Mouse (Mus musculus) WW6 (cell line): ENCODE measurements around the gene Ap1g2.

Experiments
- DNase-seq: peaks from one replicate; pipeline ENCODE4 v3.0.0-alpha.2; 2013; ENCODE audit warnings: low read depth, low spot score

Gene Ap1g2

DNA sequence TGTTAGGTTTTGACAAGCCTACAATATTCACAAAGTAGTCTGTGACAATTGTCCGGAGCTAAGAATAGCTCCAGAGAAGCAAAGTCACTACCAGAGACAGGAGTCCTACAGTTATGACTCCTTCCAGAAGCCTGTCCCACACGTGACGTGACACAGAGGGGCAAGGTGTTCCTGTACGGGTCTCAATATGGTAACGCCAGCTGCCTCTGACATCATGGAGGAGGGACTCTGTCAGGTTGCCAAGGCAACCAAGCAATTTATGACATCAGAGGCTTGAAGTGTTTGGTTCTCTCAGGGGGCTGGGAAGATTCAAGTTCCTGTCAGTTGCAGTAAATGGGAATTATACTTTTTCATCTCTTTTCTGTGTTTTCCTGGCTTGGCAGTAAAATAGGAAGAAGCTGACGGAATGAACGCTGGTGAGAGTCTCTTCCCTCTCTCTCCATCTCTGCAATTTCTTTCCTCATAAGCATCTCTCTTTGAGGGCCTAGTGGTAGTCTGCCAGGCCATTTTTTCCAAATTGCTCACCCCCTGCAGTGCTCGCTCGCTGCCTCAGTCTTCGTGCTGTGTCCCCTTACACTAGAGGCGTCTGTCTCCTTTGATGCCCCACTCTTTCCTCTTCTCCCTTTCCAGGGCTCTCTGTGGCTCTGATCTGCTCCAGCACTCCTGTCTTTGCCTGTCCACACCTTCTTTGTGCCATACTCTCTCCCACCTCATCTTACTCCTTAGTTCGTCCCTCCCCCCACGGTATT, 17.0 kb downstream of the Ap1g2 start:
- DNase-seq: no peak

DNA sequence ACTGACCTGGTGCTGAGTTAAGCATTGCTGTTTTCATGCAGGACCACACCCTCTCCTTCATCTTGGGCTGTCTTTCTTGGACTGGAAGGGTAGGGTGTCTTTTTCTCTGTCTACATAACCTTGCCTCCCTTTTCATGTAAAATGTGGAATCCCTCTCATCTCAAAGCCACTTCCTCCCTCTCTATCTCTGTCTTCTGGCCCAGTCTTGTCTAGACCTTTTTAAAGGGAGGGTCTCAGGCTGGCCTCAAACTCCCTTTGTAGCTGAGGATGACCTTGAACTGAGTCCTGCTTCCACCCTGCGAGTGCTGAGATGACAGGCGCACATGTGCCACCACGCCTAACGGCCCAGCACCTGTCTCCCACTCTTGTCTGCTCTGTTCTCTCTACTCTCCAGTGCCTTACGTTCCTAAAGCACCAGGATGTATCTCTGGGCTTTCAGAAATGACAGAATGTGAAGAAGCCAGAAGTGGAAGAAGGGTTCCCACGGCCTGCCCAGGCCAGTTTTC, 20.3 kb downstream of the Ap1g2 start:
- DNase-seq: peak; percentile 68

DNA sequence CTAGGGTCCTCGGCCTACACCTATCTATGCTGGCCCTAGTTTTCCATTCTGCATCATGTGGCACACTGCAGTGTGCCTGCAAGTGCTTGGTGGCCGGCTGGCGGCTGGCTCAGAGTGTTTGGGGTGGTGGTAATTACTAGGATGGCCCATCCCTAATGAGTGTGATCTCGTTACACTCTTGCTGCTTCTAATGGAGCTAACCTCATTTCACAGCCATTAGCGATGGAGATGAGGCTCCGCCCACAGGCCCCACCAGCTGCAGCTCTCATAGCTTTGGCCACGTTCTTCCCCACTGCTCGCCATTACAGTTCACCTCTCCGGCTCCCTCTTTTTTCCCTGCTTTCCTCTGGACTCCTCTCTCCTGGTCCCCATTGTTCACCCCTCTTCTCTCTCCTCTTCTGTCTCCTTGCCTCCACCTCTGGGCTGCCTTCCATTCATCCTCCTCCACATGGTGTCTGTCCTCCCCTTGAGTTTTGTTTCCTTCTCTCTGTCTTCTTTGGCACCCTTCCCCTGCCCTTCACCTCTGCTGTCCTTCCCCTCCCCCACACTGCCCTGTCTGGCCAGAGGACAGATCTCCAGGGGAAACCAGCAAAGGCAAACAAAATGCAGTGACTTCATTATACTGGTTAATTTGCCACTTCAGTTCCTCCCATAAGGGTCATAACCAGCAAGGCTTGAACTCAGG, 20.9 kb downstream of the Ap1g2 start:
- DNase-seq: no peak

DNA sequence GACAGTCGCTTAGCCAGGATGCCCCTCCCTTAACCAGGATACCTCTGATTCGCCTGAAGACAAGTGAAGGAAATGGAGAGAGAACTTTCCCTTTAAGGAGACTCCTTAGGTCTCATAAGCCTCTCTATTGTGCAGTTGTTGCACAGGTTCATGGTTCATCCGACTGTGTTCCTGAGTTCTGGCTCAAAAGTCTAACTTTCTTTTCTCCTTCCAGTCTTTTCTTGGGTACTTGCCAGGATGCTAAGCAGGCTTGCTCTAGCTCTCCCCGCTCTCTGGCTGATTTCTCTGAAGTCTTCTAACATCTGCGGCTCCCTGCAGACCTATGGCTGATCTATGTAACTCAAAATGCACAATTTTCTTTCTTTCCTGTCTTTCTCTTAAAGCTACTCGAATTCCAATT, 22.9 kb downstream of the Ap1g2 start:
- no peak for DNase-seq

DNA sequence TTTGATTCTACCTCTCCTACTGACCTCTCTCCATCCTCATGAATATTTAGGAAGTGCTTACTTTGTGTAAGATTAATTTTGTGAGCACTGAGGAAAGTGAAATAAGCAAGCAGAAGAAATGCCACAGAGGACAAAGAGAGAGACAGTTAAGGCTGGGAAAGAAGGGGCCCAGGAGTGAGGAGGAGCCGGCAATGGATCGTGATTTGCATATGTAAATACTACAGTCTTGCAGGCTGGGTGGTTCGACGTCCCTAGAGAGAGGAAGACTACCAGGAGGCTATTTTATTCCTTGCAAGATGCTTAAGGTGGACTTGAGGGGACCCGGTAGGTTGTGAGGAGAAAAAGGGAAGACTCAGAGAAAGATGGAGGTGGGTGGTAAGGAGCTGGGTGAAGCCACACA, 25.3 kb downstream of the Ap1g2 start:
- no peak for DNase-seq

DNA sequence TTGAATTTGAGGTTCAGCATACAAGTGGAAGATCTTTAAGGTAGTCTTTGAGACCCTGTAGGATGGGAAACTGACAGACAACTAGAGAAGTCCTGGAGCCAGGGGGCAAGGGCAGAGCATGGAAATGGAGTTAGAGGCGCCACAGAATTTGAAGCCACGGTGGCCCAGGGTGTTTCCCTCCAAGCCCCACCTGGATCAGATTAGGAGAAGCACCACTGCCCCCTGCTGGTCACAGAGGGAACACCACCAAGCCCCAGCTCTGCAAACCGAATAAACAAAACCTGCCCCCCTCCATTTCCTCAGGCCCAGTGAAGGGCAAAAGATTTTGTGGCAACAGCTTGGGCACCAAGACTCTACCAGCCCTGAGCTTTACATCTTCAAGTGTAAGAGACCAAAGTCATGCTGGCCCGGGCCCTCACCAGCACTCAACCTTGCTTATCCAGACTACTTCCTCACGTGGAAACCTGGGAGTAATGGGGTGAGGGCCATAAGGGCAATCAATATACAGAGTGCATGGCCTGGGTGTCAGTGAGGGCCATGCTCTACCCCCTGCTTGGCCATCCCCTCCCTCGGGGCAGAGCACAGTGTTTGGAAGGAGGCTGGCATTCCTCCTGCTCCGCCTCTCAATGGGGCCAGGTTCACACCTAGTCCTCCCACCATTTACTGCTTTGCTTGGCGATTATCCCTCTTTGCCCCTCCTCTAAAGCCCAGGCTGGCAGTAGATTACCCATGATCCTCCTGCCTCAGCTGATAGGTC, 27.0 kb downstream of the Ap1g2 start:
- DNase-seq: peak; percentile 75

DNA sequence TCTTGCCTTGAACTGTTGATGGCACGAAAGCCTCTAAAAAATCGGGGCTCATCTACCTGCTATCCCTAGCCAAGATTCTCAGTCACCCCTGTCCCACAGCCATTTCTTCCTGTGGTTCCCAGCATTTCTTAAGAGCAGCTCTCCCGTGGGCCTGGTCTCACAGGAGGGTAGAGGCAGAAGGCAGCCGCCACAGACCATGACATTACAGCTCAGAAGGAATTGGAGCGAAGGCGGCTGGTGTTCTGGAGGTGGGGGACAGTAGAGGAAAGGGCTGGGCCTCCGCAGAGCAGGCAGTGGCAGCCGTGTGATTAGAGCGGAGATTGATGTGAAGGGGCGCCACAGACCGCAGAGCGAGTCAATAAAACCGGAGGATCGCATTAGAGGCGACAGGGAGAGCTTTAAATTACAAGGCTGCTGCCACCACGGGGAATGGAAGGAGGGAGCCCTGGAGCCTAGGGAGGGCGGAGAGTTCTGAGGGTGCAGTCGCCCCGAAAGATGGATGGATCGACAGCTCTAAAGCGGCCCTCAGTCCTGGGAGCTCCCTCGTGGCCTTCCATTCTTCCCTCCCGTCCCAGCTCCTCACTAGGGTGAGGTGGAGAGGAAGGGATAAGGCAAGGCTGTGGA, 27.9 kb downstream of the Ap1g2 start:
- DNase-seq: no peak

DNA sequence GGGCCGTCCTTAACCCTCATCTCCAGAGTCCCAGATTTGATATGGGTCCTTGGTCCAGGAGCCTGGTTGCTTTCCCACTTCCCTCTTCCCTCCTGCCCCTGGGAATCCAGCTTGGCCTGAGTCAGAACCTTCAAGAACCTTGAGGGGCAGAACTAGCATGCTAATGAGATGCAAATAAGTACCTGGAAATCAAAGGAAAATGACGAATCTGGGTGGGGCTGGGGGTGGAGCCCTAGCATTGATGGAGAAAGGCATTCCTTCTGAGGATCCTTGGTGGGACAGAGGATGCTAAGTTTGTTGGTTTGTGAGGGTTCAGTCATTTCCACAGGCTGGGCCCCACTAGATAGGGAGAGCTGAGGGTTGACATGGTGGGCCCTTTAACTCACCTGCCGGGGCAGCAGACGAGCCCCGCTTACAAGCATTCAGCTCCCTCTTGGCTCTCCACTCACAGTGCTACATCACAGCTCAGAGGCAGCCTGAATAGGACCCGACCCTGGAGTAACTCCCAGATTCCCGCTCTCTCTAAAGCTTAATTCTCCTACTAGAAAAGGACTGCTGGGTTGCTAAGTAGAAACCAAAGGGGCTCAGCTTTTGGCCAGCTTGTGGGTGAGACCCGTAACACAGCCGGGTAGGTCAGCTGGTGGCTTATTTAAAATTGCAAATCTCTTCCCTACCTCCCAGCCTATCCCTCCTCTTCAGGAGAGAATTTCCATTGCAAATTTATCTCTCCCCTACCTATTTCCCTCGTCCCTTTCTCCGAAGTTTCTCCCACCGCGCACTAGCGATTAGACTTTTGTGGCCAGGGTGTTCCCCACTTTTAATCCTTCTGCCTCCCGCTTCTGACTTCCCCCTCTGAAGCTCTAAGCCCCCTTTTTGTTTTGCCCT, 28.7 kb downstream of the Ap1g2 start:
- no peak for DNase-seq

DNA sequence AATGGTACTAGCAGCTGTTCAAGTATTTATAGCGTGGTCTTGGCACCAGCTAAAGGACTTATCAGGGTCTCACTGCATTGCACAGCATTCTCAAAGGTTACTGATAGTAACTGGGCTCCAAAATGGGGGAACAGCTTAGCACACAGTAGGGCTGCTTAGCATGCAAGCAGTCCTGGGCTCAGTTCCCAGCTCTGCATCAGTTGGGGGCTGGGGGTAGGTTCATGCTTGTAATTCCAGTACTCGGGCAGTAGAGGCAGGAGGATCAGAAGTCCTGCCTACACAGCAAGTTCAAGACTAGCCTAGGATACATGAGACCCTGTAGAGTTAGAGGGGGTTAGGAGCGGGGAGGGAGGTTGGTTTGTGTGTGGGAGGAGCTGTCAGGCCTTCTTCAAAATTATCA, 29.4 kb downstream of the Ap1g2 start:
- DNase-seq: no peak

DNA sequence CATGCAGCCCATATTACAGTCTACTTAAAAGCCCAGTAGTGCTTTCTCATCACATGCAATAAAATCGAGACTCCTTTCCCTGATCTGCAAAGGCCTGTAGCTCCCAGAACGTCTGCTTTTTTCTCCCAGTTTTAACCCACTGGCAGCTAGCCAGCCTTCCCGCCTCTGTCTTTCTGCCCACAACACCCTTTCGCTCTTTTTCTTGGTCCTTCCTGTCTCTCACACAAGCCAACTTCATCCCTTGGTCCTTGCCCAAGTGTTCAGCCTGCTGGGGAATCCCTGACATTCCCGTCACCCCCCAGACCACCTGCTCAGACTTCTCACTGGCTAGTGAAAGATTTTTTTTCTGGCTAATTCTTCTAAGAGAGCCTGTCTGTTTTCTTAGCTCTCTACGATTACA, 30.2 kb downstream of the Ap1g2 start:
- DNase-seq: no peak

DNA sequence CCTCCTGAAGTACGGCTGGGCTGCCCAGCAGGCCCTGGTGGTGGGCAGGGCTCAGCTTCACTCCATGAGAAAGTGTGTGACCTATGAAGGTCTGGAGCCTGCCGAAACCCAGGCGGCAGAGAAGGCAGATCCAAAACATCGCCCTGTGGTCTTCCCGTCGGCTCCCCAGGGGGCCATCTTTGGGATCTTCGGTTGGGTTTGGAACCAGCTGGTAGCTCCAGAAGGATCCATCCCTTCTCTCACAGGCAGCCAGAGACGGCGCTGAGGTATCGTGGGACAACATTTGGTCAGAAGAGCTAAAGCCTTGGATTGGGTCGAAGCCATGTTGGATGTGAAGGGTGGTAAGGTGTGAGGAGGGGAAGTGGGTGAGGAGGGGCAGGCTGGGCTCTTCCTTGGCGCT, 32.0 kb downstream of the Ap1g2 start:
- no peak for DNase-seq

DNA sequence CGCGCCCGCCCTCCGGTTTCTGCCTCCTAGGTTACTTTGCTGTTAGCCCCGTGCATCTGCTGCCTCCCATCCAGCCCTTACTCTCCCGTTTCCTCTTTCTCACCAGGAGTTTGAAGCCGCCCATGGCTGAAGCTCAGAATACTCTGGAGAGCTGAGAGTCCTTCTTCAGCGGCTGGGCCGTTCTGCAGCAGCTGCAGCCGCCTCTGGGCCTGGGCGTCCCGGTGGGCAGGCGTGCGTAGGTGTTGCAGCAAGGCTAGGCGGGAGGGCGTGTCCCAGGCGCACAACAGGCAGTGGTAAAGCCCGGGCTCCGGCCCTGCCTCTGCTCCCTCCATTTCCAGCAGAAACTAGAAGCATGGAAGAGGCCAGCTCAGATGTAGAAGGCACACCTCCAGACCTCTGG, 34.6 kb downstream of the Ap1g2 start:
- no peak for DNase-seq

DNA sequence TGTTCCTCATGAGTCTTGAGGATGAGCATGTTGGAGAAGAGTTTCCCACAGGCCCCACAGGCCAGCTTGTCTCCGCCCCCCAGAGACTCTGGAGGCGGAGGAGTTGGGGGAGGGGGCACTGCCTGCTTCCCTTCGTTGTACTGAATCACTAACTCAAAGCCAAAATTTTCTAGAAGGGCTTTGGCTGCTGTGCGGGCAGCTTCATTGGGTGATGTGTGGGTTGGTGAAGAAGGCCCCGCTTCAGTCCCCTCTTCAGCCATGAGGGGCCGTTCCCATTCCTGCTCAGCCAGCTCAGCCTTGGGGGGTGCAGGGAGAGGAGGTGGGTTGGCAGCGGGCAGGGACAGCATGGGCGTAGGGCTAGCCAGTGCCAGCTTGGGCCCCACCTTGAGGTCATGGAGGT, 40.4 kb downstream of the Ap1g2 start:
- DNase-seq: no peak

DNA sequence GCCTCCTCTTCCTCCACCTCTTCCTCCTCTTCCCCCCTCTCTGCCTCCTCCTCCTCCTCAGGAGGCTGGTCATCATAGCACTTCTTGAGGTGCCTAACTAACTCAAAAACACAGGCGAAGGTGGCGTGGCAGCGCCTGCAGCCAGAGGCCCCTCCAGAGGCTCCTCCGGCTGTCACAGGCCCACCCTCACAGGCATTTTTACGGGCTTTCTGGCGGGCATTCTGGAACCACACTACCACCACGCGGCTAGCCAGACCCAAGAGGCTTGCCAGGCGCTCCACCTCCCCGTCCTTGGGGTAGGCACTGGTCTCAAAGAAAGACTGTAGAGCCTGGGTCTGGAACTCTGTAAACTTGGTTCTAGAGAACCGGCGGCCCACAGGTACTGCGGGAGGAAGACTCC, 41.0 kb downstream of the Ap1g2 start:
- no peak for DNase-seq

DNA sequence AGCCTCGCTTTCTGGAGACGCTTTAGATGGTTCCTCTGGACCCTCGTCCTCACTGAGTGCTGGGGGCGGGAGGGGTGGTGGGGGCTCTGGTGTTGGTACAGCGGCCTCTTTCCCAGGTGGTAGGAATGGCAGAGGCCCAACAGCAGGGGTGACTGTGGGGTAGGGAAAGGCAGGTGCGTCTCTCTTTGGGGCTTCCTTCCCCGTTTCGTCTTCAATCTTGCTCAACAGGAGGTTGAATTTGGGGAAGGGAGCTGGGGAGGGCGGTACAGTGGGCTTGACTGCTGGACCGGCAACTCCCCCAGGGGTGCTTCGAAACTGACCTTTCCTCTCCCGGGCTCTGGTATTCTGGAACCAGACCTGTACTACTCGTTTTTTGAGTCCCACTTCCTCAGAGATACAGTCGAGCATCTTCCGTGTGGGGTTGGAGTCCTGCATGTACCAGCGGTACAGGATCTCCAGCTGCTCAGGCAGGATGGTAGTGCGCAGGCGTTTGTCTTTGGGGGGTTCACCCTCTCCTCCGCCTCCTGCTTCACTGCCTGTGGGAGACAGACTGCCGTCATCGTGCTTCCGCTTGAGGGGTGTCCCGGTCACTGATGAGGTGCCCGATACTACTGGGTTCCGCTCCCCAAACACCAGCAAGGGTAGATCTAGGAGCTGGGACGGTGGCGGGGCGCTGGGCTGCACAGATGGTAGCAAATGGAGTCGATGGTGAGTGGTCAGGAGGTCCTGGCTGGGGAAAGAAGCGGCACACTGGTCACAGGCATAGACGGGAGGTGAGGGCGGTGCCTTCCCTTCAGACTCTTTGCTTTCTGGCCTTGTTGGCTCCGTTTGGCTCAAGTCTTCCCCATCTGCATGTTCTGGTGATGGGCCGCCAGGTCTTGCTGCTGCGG, 41.7 kb downstream of the Ap1g2 start:
- DNase-seq: no peak

DNA sequence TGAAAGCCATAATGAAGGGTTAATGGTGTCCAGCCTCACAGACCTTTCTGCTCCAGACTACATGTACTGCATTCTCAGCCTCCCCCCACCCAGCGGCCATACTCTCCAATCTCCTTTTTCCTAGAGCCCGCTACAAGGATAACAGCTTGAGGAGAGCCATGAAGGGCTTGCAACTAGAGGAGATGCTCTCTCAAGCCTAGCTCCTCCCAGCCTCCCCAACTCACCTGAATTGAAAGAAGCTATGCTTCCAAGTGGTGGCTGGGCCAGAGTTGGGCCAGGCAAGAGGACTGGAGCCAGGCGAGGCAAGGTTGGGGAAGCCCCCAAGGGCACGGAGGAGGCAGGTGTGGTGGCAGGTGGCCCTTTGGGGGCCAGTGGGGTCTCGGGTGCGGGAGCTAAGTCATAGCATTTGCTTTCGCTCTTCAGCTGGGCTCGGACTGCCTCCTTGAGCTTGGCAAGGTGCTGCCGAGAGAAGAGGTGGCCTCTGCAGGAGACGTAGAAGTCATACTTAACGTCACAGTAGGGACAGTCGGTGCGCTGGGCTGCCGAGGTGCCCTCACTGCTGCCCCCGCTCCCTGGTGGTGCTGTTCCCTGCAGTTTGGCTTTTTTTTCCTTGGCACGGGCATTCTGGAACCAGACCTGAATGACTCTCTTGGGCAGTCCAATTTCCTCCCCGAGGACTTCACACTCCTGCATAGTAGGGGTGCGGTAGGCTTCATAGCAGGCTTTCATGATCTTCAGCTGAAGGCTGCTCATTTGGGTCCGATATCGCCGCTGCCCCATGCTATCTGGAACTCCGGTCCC, 42.6 kb downstream of the Ap1g2 start:
- DNase-seq: no peak

DNA sequence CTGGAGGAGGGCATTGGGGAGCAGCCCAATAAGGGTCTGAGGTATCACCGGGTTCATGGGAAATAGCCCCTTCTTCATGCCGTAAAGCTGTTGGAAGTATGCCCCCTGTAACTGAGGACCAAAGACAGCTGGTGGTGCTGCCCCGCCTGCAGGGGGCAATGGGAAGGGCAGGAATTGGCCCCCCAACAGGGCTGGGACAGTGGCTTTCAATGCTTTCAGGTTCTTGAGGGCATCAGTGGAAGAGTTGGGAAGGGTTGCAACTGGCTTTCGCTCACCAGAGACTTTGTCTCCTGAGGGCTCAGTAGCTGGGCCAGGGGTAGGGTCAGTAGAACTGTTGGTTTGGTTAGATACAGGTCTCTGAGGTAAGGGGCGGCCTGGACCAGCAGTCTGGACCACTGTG, 43.3 kb downstream of the Ap1g2 start:
- no peak for DNase-seq

DNA sequence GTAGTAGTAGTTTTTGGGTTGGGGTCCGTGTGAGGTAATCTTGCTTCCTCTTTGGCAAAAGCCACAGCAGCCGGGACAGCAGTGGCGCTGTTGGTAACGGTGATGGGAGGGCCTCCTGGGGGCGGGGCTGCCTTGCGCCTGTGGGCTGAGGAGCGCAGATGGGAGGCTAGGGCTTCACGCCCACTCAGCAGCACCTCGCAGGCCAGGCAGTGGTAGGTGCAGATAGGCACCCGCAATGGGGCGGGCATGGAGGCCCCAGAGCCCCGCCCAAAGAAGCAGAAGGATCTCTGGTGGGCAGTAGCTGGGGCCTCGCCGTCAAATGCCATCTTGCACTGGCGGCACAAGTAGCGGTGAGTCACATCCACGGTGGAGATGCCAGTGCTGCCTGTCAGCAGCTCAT, 43.8 kb downstream of the Ap1g2 start:
- DNase-seq: no peak

DNA sequence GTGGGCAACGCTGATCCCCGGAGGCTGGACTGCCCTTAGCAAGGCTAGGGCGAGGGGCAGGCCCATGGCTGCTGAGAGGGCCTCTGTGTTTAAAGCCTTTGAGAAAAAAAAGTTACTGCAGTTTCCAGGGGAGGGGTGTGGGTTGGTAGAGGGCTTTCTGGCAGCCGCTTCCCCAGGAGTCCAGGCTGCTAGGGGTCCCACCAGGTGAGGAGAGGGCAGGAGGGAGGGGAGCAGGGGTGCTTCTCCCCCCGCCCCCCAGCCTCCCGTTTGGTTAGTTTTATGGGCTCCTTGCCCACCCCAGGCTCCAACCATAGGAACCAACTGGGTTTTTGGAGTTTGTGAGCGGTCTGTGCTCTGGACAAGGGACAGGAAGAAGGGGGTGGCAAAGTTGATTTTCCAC, 44.5 kb downstream of the Ap1g2 start:
- no peak for DNase-seq
